Mouse (Mus musculus) forebrain, embryonic 11.5 days (tissue): ENCODE data around the gene Ano6. TPM values are rescaled to one million over a fixed set of nuclear protein-coding genes. Genes with fewer than 3 reads are reported as not detected.

Source experiments
- ATAC-seq: fragments of 200-750 bp; cut with Nextera tagmentation; replicated peaks from 2 replicates; pipeline ENCODE4 v1.8.0; 2017; ENCODE audit warnings: moderate TSS enrichment; ENCODE audit not compliant: low FRiP score
- DNase-seq: peaks from one replicate; pipeline ENCODE4 v3.0.0-alpha.2; 2017; ENCODE audit warnings: low spot score
- H3K27ac ChIP-seq: fragments of 300-500 bp; sonication (generic); 2 replicates; pipeline ENCODE4 v1.5.1; 2014; ENCODE audit warnings: low read depth, low read length
- H3K27me3 ChIP-seq: fragments of 300-500 bp; sonication (generic); 2 replicates; pipeline ENCODE4 v1.6.1; 2014; ENCODE audit warnings: mild to moderate bottlenecking, low read length, mixed read lengths; ENCODE audit not compliant: control insufficient read depth, insufficient read depth
- H3K36me3 ChIP-seq: fragments of 300-500 bp; sonication (generic); 2 replicates; pipeline ENCODE4 v1.6.1; 2014; ENCODE audit warnings: mild to moderate bottlenecking, low read length, moderate library complexity, mixed read lengths; ENCODE audit not compliant: control insufficient read depth, insufficient read depth
- H3K4me1 ChIP-seq: fragments of 300-500 bp; sonication (generic); replicated peaks from 2 replicates; pipeline ENCODE4 v1.6.1; 2014; ENCODE audit warnings: low read length, mixed read lengths; ENCODE audit not compliant: control insufficient read depth, insufficient read depth
- H3K4me2 ChIP-seq: fragments of 300-500 bp; sonication (generic); 2 replicates; pipeline ENCODE4 v1.6.1; 2014; ENCODE audit warnings: low read depth, mild to moderate bottlenecking, low read length, moderate library complexity, mixed read lengths; ENCODE audit not compliant: severe bottlenecking
- H3K4me3 ChIP-seq: fragments of 300-500 bp; sonication (generic); 2 replicates; pipeline ENCODE4 v1.5.1; 2014; ENCODE audit warnings: low read depth, low read length
- H3K9ac ChIP-seq: fragments of 300-500 bp; sonication (generic); 2 replicates; pipeline ENCODE4 v1.6.1; 2014; ENCODE audit warnings: low read length
- H3K9me3 ChIP-seq: fragments of 300-500 bp; sonication (generic); 2 replicates; pipeline ENCODE4 v1.6.1; 2016; ENCODE audit warnings: low read length, mixed read lengths; ENCODE audit not compliant: control insufficient read depth
- WGBS: fragments of 180-500 bp; shearing (Covaris S2); extraction: QIAGEN DNeasy Blood & Tissue Kit; methylation state at CpG from one replicate; pipeline ENCODE4 v1.1.7; 2014; 5-methylcytosine and 5-hydroxymethylcytosine counted together
- polyA plus RNA-seq: library from polyadenylated mRNA; unstranded; fragments of >200 nt; fragmentation: Nextera tagmentation; extraction: Ambion mirVana; gene quantifications from 2 replicates; pipeline ENCODE4 v1.2.1, GENCODE M21; 2014

The Ano6 gene
- polyA plus RNA-seq, 1 experiment from 2014 or later = 40.3 TPM

DNA sequence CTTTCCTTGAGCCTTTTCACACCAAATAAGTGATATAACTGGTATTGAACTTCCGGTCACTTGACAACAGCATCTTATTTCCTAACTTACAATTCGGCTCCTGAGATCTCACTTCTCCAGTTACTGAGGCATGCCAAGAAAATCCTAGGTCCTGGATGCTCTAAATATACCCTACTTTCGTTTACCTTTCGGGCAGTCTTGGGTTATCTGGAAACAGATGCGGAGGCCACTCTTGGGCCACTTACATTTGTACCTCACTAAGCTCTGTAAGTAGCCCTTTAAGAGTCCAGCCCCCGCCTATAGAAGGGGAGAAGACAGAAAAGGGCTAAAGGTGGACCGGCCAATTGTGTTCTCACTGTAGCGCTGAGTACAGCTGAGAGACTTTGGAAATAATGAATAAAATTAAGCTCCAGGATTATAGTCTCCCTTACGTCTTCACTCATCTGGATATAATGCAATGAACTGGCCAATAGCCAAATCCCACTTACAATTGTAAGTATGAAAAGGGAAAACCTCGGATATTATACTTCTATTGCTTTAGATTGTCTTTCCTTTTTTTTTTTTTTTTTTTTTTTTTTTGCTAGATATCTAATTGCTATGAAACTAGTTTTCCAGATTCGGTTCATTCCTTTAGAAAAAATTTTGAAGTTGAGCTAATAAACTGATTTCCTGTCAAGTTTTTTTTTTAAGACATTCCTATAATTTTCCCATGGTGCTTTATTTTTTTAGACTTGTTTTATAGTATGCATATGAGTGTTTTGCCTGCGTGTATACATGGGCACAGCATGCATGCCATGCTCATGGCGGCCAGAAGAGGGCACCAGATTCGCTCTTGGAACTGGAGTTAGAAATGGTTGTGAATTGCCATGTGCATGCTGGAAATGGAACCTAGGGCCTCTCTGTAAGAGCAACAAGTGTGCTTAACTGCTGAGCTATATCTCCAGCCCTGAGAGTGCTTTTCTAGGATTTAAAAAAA is 17.5 kb upstream of the Ano6 start:
- no peak overlapping the region for H3K9ac ChIP-seq
- no peaks in the 10 kb centered on the region for H3K9me3 ChIP-seq
- H3K4me3 ChIP-seq = no peak overlapping the region
- no peaks in the 10 kb centered on the region for H3K4me1 ChIP-seq
- DNase-seq (peak; percentile 80), ATAC-seq (peak; percentile 78)
- no peak overlapping the region for H3K4me2 ChIP-seq
- no peaks in the 10 kb centered on the region for H3K36me3 ChIP-seq
- no peaks in the 10 kb centered on the region for H3K27me3 ChIP-seq
- H3K27ac ChIP-seq = no peak overlapping the region
- WGBS = 46% methylated on average over 14 of the region's 14 CpGs

- Histone ChIP-seq H3K4me2 (no peak overlapping the region), H3K4me3 (no peak overlapping the region), H3K9ac (no peak overlapping the region), H3K4me1 (no peaks in the 10 kb centered on the region), H3K9me3 (no peaks in the 10 kb centered on the region), H3K36me3 (no peaks in the 10 kb centered on the region), H3K27me3 (no peaks in the 10 kb centered on the region), H3K27ac (no peak overlapping the region)
- 91% methylated on average over 6 of the region's 6 CpGs for WGBS
- DNase-seq (no peak), ATAC-seq (no peak)
Observed at GRCm38 (mm10) chr15:95774197-95774596, 16.4 kb upstream of the Ano6 start.

- no peak for DNase-seq
- H3K9me3 ChIP-seq = no peaks in the 10 kb centered on the region
- no peak overlapping the region for H3K4me3 ChIP-seq
- no peaks in the 10 kb centered on the region for H3K36me3 ChIP-seq
- H3K9ac ChIP-seq = no peak overlapping the region
- no peak for ATAC-seq
- H3K4me1 ChIP-seq = no peaks in the 10 kb centered on the region
- H3K4me2 ChIP-seq = no peak overlapping the region
- no peaks in the 10 kb centered on the region for H3K27me3 ChIP-seq
- WGBS = 95% methylated on average over 9 of the region's 9 CpGs
- no peak overlapping the region for H3K27ac ChIP-seq
Observed at GRCm38 (mm10) chr15:95774674-95775414, 15.8 kb upstream of the Ano6 start.

DNA sequence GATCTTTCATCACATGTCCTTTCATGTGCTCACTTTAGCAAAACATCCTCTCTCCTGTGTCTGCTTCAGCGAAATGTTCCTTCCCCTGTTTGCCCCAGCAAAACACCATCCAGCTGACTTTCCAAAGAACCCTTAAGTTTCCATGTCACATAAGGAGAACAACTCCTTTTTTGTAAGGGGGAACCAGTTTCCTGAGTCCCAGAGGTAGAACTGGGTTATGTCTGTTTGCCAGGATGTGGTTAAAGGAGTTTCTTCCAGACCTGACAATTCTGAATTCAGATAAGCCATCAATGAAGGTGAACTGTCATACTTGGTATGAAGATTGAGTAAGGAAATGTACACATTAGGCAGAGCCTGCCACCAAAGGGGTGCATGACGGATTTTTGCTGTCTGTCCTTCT is 12.9 kb upstream of the Ano6 start:
- WGBS = 87% methylated on average over 2 of the region's 2 CpGs
- H3K4me1 ChIP-seq = no peaks in the 10 kb centered on the region
- H3K36me3 ChIP-seq = no peaks in the 10 kb centered on the region
- DNase-seq (no peak), ATAC-seq (no peak)
- no peaks in the 10 kb centered on the region for H3K9me3 ChIP-seq
- H3K9ac ChIP-seq = no peak overlapping the region
- H3K4me3 ChIP-seq = no peak overlapping the region
- H3K27ac ChIP-seq = no peak overlapping the region
- no peak overlapping the region for H3K4me2 ChIP-seq
- H3K27me3 ChIP-seq = no peaks in the 10 kb centered on the region

- Histone ChIP-seq H3K4me1 (no peaks in the 10 kb centered on the region), H3K9ac (no peak overlapping the region), H3K27ac (no peak overlapping the region), H3K4me2 (no peak overlapping the region), H3K9me3 (no peaks in the 10 kb centered on the region), H3K27me3 (no peaks in the 10 kb centered on the region), H3K4me3 (no peak overlapping the region), H3K36me3 (no peaks in the 10 kb centered on the region)
- ATAC-seq (no peak), DNase-seq (no peak)
- 85% methylated on average over 4 of the region's 4 CpGs for WGBS
Observed at GRCm38 (mm10) chr15:95778710-95779109, 11.9 kb upstream of the Ano6 start.

DNA sequence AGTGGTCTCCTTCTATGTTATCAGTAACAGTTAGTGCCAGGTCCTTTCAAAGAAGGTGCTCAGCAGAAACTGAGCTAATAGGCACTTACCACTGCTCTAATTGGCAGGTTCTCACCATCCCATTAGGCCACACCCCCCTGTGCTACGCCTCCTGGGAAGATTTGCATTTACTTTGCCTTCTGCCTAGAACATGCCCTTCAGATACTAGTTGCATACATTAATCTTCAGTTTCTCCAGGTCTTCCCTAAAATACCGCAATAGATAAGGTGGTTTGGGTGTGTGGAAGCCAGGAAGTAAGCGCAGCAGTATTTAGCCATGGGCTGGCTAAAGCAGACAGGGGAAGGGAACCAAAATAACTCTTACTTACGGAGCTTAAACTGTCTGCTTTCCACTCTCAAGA is 4.0 kb upstream of the Ano6 start:
- 86% methylated on average over 4 of the region's 4 CpGs for WGBS
- Histone ChIP-seq H3K4me3 (no peak overlapping the region), H3K9me3 (no peaks in the 10 kb centered on the region; the same call in 1 of the 2 replicates), H3K9ac (no peak overlapping the region), H3K36me3 (no peaks in the 10 kb centered on the region), H3K4me2 (no peak overlapping the region), H3K27ac (no peak overlapping the region), H3K27me3 (no peaks in the 10 kb centered on the region; the same call in 1 of the 2 replicates), H3K4me1 (no peaks in the 10 kb centered on the region)
- DNase-seq = no peak
- no peak for ATAC-seq

DNA sequence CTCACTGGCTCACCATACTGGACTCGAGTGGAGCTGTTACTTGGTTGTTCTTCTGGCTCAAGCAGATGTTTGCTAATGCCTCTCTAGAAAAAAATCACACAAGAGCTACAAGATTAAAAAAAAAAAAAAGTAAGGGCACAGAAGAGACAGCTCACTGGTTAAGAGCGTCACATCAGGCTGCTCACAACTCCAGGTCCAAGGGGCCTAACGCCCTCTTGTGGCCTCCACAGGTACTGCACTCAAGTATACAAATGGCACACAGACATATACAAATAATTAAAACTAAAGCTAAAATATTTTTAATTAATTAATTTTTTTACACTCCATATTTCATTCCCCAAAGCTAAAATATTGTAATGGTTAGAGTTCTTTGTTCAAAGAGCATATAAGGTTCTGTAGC is 3.1 kb upstream of the Ano6 start:
- ATAC-seq = no peak
- H3K27ac ChIP-seq = no peak overlapping the region
- no peaks in the 10 kb centered on the region for H3K4me1 ChIP-seq
- H3K4me3 ChIP-seq = no peak overlapping the region
- H3K9me3 ChIP-seq = no peaks in the 10 kb centered on the region; the same call in 1 of the 2 replicates
- WGBS = 58% methylated on average over 3 of the region's 3 CpGs
- DNase-seq = peak; percentile 57
- no peak overlapping the region for H3K9ac ChIP-seq
- no peak overlapping the region for H3K4me2 ChIP-seq
- H3K36me3 ChIP-seq = no peaks in the 10 kb centered on the region
- H3K27me3 ChIP-seq = no peaks in the 10 kb centered on the region; the same call in 1 of the 2 replicates

DNA sequence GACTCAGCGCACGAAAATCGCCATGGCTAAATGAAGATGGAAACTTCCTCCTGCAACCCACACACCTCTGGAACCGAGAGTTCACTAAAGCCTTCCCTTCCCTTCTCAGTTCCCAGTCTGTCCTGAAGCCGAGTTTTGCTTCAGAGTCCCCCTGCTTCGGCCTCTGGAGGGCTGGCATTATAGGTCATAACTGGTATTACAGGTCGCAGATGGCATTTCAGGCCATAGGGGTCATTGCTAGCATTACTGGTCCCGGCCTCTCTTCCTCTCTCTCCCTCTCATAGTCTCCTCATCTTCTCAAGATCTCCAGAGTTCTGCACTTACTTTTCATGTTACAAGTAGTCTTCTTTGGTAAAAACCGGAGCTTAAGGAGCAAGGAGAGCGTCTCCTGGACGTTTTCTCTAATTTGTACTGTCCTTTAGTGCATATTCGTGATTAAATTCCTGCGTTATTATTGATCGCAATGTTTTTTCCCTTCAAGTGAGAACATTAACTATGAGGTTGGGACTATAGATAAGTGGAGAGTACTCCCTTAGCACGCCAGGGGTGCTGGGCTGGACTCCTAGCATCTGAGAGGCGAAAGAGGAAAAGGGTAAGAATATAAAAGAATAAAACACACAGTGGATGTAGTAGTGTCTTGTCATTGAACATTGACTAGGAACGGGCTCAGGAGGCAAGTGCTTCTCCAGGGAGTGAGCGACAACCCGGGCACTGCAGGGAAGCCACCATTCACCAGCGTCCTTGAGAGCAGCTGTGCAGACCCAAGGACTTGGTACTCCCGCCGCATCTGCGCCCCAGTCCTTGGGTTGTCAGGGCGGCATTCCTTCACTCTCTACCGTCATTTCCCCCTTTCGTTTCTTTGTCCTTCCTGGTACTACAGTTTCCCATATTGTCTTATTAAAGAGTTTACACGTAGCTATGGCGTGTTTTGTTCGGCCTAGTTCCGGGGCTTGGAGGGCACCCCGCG is 798 bp upstream of the Ano6 start:
- Histone ChIP-seq H3K4me3 (peak overlapping the region; percentile 74), H3K9me3 (no peaks in the 10 kb centered on the region; the same call in 1 of the 2 replicates), H3K9ac (peak overlapping the region; percentile 90), H3K36me3 (no peaks in the 10 kb centered on the region), H3K27ac (0 out of 2 replicates have a peak overlapping the region, but pooled peaks have one; percentile 14), H3K4me1 (no peaks in the 10 kb centered on the region), H3K27me3 (no peaks in the 10 kb centered on the region; the same call in 1 of the 2 replicates), H3K4me2 (peak overlapping the region; percentile 83)
- ATAC-seq (peak; percentile 61), DNase-seq (peak; percentile 52)
- WGBS = 10% methylated on average over 32 of the region's 32 CpGs
